ENCODE assay signal across 14 mouse cellular contexts in the genomic region with DNA sequence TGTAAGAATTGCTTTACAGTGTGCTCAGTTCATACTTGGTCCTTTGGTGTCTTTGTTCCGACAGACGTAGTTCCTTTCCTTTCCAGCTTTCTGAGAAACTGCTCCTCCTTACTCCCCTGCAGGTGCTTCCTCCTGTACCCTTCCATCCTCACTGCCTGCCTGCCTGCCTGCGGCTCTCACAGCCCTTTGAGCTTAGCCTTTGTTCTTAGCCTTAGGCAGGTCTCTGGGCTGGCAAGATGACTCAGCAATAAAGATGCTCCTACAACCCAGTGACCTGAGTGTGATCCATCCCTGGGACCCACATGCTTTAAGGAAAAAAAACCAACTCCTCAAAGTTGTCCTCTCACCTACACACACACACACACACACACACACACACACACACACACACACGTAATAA. TPM values are rescaled to one million over a fixed set of nuclear protein-coding genes. Genes with fewer than 3 reads are reported as not detected.
DNase-seq lines count a peak whose midpoint lies in the region; ATAC-seq and TF ChIP-seq lines count a peak whose summit lies in the region.
"Had no signal": no experiment of that assay in that cellular context is flagged by ENCODE, and none has a peak within 500 bp of the region (broad histone marks: within the 10 kb centered on the region; RNA-seq: fewer than 3 reads in every experiment).

No protein-coding gene starts in this region.

- H3K36me3 ChIP-seq in ES-Bruce4 (ENCODE audit: control insufficient read depth, insufficient read depth, low read length, poor library complexity, severe bottlenecking) (no peaks in the 10 kb centered on the region), ES-E14 (ENCODE audit: control insufficient read depth, insufficient read depth, low read length, poor library complexity, severe bottlenecking) (0 out of 2 replicates have a peak, but pooled peaks cover 3% of the 10 kb centered on the region)
- peaks cover 50% of the 10 kb centered on the region for H3K36me3 ChIP-seq in kidney, embryonic 14.5 days (ENCODE audit: control insufficient read depth, insufficient read depth, low read length)

- no peaks in the 10 kb centered on the region; the same call in 1 of the 2 replicates for H3K9me3 ChIP-seq in ES-Bruce4 (replicated peaks; ENCODE audit: control insufficient read depth, insufficient read depth, low read length, poor library complexity, severe bottlenecking)
- no peaks in the 10 kb centered on the region for H3K9me3 ChIP-seq in ES-E14 (ENCODE audit: control insufficient read depth, insufficient read depth, low read depth, low read length)
- H3K9me3 ChIP-seq in kidney, embryonic 14.5 days (ENCODE audit: control insufficient read depth, low read length), result no peaks in the 10 kb centered on the region
- H3K9me3 ChIP-seq: hindbrain, embryonic 15.5 days; lung, embryonic 15.5 days; neural tube, embryonic 13.5 days had no signal

- H3K27ac ChIP-seq in ES-Bruce4 (ENCODE audit: insufficient read depth, low read length) (no peak overlapping the region; the same call in 1 of the 2 replicates), ES-E14 (ENCODE audit: insufficient read depth, low read depth, low read length, poor library complexity, severe bottlenecking) (no peak overlapping the region)
- H3K27ac ChIP-seq in kidney, embryonic 14.5 days (ENCODE audit: low read depth, low read length), result no peak overlapping the region
- H3K27ac ChIP-seq: hindbrain, embryonic 15.5 days; lung, embryonic 15.5 days; neural tube, embryonic 13.5 days had no signal

- no peak overlapping the region for H3K4me3 ChIP-seq in ES-Bruce4 (ENCODE audit: low read depth, low read length)
- no peak overlapping the region for H3K4me3 ChIP-seq in ES-E14 (ENCODE audit: insufficient read depth in 1 of 2, low read depth in 1 of 2, low read length in 2 of 2, poor library complexity in 1 of 2, severe bottlenecking in 1 of 2)
- no peak overlapping the region for H3K4me3 ChIP-seq in kidney, embryonic 14.5 days (ENCODE audit: low read length)
- H3K4me3 ChIP-seq: erythroblast, embryonic 14.5 days; hindbrain, embryonic 15.5 days; lung, embryonic 15.5 days; neural tube, embryonic 13.5 days had no signal

- in situ Hi-C loops in ES-E14 (cut with MboI; ENCODE audit: low sequenced_read_pairs in 2 of 2, unreplicated experiment in 2 of 2), result no loop called here

- TF ChIP-seq EP300 in ES-Bruce4 (IDR thresholded peaks at IDR 0.05; ENCODE audit: insufficient read depth, low read depth, low read length), result peak; percentile 91

- no peak for TF ChIP-seq POLR2A in ES-Bruce4 (IDR thresholded peaks at IDR 0.05; ENCODE audit: insufficient read depth, low read length)

- TF ChIP-seq CTCF in ES-Bruce4 (IDR thresholded peaks at IDR 0.05; ENCODE audit: low read depth, low read length), result no peak

- WGBS in kidney, embryonic 14.5 days, result 65% methylated on average over 4 of the region's 4 CpGs

- H3K27me3 ChIP-seq in ES-Bruce4 (ENCODE audit: control insufficient read depth, insufficient read depth, low read length, poor library complexity, severe bottlenecking), result no peaks in the 10 kb centered on the region
- no peaks in the 10 kb centered on the region for H3K27me3 ChIP-seq in kidney, embryonic 14.5 days (ENCODE audit: control insufficient read depth, insufficient read depth, low read length)
- H3K27me3 ChIP-seq: hindbrain, embryonic 15.5 days; lung, embryonic 15.5 days; neural tube, embryonic 13.5 days had no signal

- no peak overlapping the region for H3K9ac ChIP-seq in ES-Bruce4 (ENCODE audit: low read depth, poor library complexity, severe bottlenecking)
- H3K9ac ChIP-seq in ES-E14 (ENCODE audit: insufficient read depth, low read depth, low read length, poor library complexity, severe bottlenecking), result no peak overlapping the region
- H3K9ac ChIP-seq in kidney, embryonic 14.5 days (ENCODE audit: low read depth, low read length), result no peak overlapping the region
- H3K9ac ChIP-seq: hindbrain, embryonic 15.5 days; lung, embryonic 15.5 days; neural tube, embryonic 13.5 days had no signal

- H3K4me1 ChIP-seq in ES-Bruce4 (ENCODE audit: control insufficient read depth, insufficient read depth, low read length) (peaks cover 7% of the 10 kb centered on the region), ES-E14 (ENCODE audit: control insufficient read depth in 2 of 2, insufficient read depth in 2 of 2, low read length in 2 of 2, poor library complexity in 1 of 2) (peaks cover 0 to 9% of the 10 kb centered on the region in 2 experiments; a peak in 2 of 4 replicates)
- H3K4me1 ChIP-seq in kidney, embryonic 14.5 days (ENCODE audit: control insufficient read depth, insufficient read depth, low read length), result no peaks in the 10 kb centered on the region
- H3K4me1 ChIP-seq: hindbrain, embryonic 15.5 days; lung, embryonic 15.5 days; neural tube, embryonic 13.5 days had no signal

- peak; percentile 42 for DNase-seq in ES-E14 (ENCODE audit: low read depth, low spot score)
- DNase-seq in thymus, postnatal 0 days (ENCODE audit: low spot score), result peak; percentile 65
- no peak for DNase-seq in yolk sac, embryonic 10.5 days (ENCODE audit: low spot score)
- no peak for DNase-seq in layer of hippocampus, adult 9-11 months
- DNase-seq: cerebellum, adult 18-20 months; kidney, adult 8-10 months had no signal

- ATAC-seq in hematopoietic stem cell, adult 5-6 weeks (replicated peaks in 1 of 2; ENCODE audit: insufficient read depth in 1 of 2, low FRiP score in 2 of 2, low TSS enrichment in 1 of 2, low read depth in 1 of 2, poor library complexity in 2 of 2, severe bottlenecking in 2 of 2), result peak; percentile 52 to 70; a peak in 3 of 4 replicates
- no peak for ATAC-seq in kidney, embryonic 14.5 days (ENCODE audit: low FRiP score, low TSS enrichment)

- H3K4me2 ChIP-seq in kidney, embryonic 14.5 days (replicated peaks; ENCODE audit: low read depth, low read length), result no peak overlapping the region
- H3K4me2 ChIP-seq: hindbrain, embryonic 15.5 days; liver, embryonic 11.5 days; lung, embryonic 15.5 days; neural tube, embryonic 13.5 days had no signal

TF ChIP-seq in ES-E14, 5 proteins besides CTCF, POLR2A, EP300 and RAD21:
- TF ChIP-seq HCFC1 (IDR thresholded peaks at IDR 0.05; ENCODE audit: borderline replicate concordance, insufficient read depth, low read length), result no peak
- peak; percentile 95 for TF ChIP-seq MAFK (IDR thresholded peaks at IDR 0.05; ENCODE audit: insufficient read depth, low read depth, low read length)

RNA-seq across cellular contexts. Expression of gene Id2, which starts 42.0 kb away (rescaled TPM):
- polyA plus RNA-seq in ES-Bruce4 (2011; ENCODE audit: insufficient read depth, insufficient read length, low read depth, missing spikeins), result 66.7 and 67.0 TPM in 2 replicates
- 8.8 and 14.5 TPM in 2 replicates for total RNA-seq in ES-E14 (2012; rRNA removed)
- total RNA-seq in hematopoietic stem cell, adult 5-6 weeks (2017), result 29.3 and 30.9 TPM in 2 replicates
- polyA plus RNA-seq in thymus, postnatal 0 days (2015; fragmentation: Nextera tagmentation; extraction: Ambion mirVana), result 152 and 159 TPM in 2 replicates
- 577 and 698 TPM in 2 replicates for polyA plus RNA-seq in kidney, embryonic 14.5 days (2014; fragmentation: Nextera tagmentation; extraction: Ambion mirVana)
- polyA plus RNA-seq: erythroblast, embryonic 14.5 days had no signal

Comparison
In these comparisons a context has a peak if more than half of its experiments do, and no peak if none do; other contexts are left out.
1. DNase-seq: peak in ES-E14 (single experiment) and thymus, postnatal 0 days (single experiment); none in yolk sac, embryonic 10.5 days (single experiment) and layer of hippocampus, adult 9-11 months (single experiment).